Mouse (Mus musculus): Measurements from ENCODE around the gene Mmp21.
"Not testable (repeated sequence)": the region's sequence is repeated elsewhere in the genome, so short reads cannot be mapped to it uniquely, and the experiment has no call there.

The Mmp21 gene

GRCm38 (mm10) chr7:133679961-133680360 is at the start of gene Mmp21:
TSS of gene Mmp21 (minus strand) at chr7:133680061.
- DNase-seq = no peak

GRCm38 (mm10) chr7:133729351-133729750 is 49.5 kb upstream of the Mmp21 start:
- peak; percentile 34 for DNase-seq

- no peak for DNase-seq
Observed at GRCm38 (mm10) chr7:133727027-133727426, 47.2 kb upstream of the Mmp21 start.

- no peak for DNase-seq
Observed at GRCm38 (mm10) chr7:133725571-133725970, 45.7 kb upstream of the Mmp21 start.

- DNase-seq = no peak
Observed at GRCm38 (mm10) chr7:133724844-133725243, 45.0 kb upstream of the Mmp21 start.

GRCm38 (mm10) chr7:133720616-133721015 is 40.8 kb upstream of the Mmp21 start:
- no peak for DNase-seq

GRCm38 (mm10) chr7:133718580-133718979 is 38.7 kb upstream of the Mmp21 start:
- DNase-seq = no peak

- no peak for DNase-seq
Observed at GRCm38 (mm10) chr7:133715387-133715786, 35.5 kb upstream of the Mmp21 start.

- no peak for DNase-seq
Observed at GRCm38 (mm10) chr7:133707301-133707700, 27.4 kb upstream of the Mmp21 start.

GRCm38 (mm10) chr7:133703906-133704305 is 24.0 kb upstream of the Mmp21 start:
- DNase-seq = no peak

- DNase-seq = no peak
Observed at GRCm38 (mm10) chr7:133702333-133702732, 22.5 kb upstream of the Mmp21 start.

- DNase-seq = no peak
Observed at GRCm38 (mm10) chr7:133701366-133701765, 21.5 kb upstream of the Mmp21 start.

- no peak for DNase-seq
Observed at GRCm38 (mm10) chr7:133699885-133700284, 20.0 kb upstream of the Mmp21 start.

- DNase-seq = no peak
Observed at GRCm38 (mm10) chr7:133698021-133698709, 18.3 kb upstream of the Mmp21 start.

GRCm38 (mm10) chr7:133685644-133686043 is 5.8 kb upstream of the Mmp21 start:
- not testable (repeated sequence) for DNase-seq

GRCm38 (mm10) chr7:133684701-133685100 is 4.8 kb upstream of the Mmp21 start:
- DNase-seq = no peak

GRCm38 (mm10) chr7:133684110-133684509 is 4.2 kb upstream of the Mmp21 start:
- DNase-seq = no peak

- DNase-seq = no peak
Observed at GRCm38 (mm10) chr7:133683626-133684025, 3.8 kb upstream of the Mmp21 start.

- peak; percentile 27 for DNase-seq
Observed at GRCm38 (mm10) chr7:133679439-133679838, 422 bp downstream of the Mmp21 start.

GRCm38 (mm10) chr7:133678716-133679115 is 1.1 kb downstream of the Mmp21 start:
- DNase-seq = peak; percentile 60

- no peak for DNase-seq
Observed at GRCm38 (mm10) chr7:133676002-133676401, 3.9 kb downstream of the Mmp21 start.

- DNase-seq = no peak
Observed at GRCm38 (mm10) chr7:133670846-133671245, 9.0 kb downstream of the Mmp21 start.

GRCm38 (mm10) chr7:133669946-133670345 is 9.9 kb downstream of the Mmp21 start:
- DNase-seq = no peak

GRCm38 (mm10) chr7:133669071-133669470 is 10.8 kb downstream of the Mmp21 start:
- no peak for DNase-seq

GRCm38 (mm10) chr7:133662467-133662866 is 17.4 kb downstream of the Mmp21 start:
- DNase-seq = no peak

Data from cerebellum, adult 8-10 months (tissue).